Mouse (Mus musculus) cerebellum, adult 2 months (tissue): ENCODE measurements around the gene Hopx. TPM values are rescaled to one million over a fixed set of nuclear protein-coding genes. Genes with fewer than 3 reads are reported as not detected.
"Not testable (repeated sequence)": the region's sequence is repeated elsewhere in the genome, so short reads cannot be mapped to it uniquely, and the experiment has no call there.

Experiments
- DNase-seq, 2 experiments: peaks; one replicate each; pipeline ENCODE4 v3.0.0; 2021
- H3K27ac ChIP-seq: fragments of 200-500 bp; 2 replicates; pipeline ENCODE4 v1.5.1; 2012; ENCODE audit warnings: low read length, control low read depth, inconsistent platforms; ENCODE audit not compliant: insufficient read depth
- H3K27me3 ChIP-seq: fragments of 200-500 bp; 2 replicates; pipeline ENCODE4 v1.6.1; 2012; ENCODE audit warnings: inconsistent platforms, mild to moderate bottlenecking, low read length, moderate library complexity; ENCODE audit not compliant: control insufficient read depth, insufficient read depth
- H3K4me1 ChIP-seq: fragments of 200-500 bp; 2 replicates; pipeline ENCODE4 v1.6.1; 2011; ENCODE audit warnings: low read length; ENCODE audit not compliant: control insufficient read depth, insufficient read depth
- H3K4me3 ChIP-seq: fragments of 200-500 bp; replicated peaks from 2 replicates; pipeline ENCODE3; 2011; ENCODE audit warnings: mild to moderate bottlenecking, low read depth, low read length, control low read depth; ENCODE audit not compliant: insufficient read depth
- CTCF ChIP-seq: fragments of 200-500 bp; IDR thresholded peaks from 2 replicates; pipeline ENCODE4 v1.5.1; 2011; ENCODE audit warnings: low read depth, mild to moderate bottlenecking, control low read depth, low read length, moderate library complexity, borderline replicate concordance; ENCODE audit not compliant: insufficient read depth
- POLR2A ChIP-seq: fragments of 200-500 bp; IDR thresholded peaks from 2 replicates; pipeline ENCODE4 v1.6.1; 2011; ENCODE audit warnings: low read length, control low read depth, borderline replicate concordance; ENCODE audit not compliant: insufficient read depth
- WGBS: fragments of 180-500 bp; shearing (Covaris S2); methylation state at CpG from one replicate; pipeline ENCODE4 v1.1.7; 2018; 5-methylcytosine and 5-hydroxymethylcytosine counted together
- polyA plus RNA-seq: library from polyadenylated mRNA; depleted of rRNA; stranded (reverse); fragments of >200 nt; gene quantifications from 2 replicates; pipeline ENCODE4 v1.2.3, GENCODE M21; 2012

The Hopx gene
- polyA plus RNA-seq, 1 experiment: 238 TPM

DNA sequence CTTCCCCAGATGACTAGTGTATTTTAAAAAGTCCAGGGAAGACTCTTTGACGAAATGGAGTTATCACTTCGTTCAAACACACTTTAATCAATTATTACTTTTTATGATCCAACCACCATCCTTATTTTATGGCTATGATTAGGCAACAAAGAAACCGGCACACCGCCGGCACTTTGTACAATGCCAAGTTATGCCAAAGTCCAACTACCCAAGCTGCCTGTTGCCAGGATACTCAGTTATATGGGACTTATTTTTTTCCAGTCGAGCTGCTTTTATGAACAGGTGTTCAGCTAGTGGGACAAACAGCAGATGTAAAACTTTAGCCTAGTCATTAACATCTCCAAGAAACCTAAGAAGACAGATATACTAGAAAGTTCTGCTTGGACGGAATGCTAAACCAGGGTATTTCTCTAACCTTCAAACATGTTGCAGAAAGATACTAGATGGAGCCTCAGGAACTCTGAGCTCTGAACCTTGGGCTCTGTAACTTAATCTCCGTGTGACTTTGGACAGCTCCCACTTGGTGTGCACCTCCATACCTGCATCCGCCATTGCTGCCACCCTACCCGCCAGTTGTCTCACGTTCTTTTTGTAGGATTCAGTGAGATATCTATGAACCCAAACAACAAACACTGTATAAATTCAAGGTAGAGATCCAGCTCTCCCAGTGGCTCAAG lies 7.6 kb downstream of the Hopx start:
- no peaks in the 10 kb centered on the region for H3K27me3 ChIP-seq
- WGBS: 67% methylated on average over 11 of the region's 11 CpGs
- no peak overlapping the region for H3K27ac ChIP-seq
- H3K4me3 ChIP-seq: no peak overlapping the region
- peaks cover 3% of the 10 kb centered on the region for H3K4me1 ChIP-seq
- no peak for DNase-seq
- TF ChIP-seq POLR2A (no peak), CTCF (no peak)

DNA sequence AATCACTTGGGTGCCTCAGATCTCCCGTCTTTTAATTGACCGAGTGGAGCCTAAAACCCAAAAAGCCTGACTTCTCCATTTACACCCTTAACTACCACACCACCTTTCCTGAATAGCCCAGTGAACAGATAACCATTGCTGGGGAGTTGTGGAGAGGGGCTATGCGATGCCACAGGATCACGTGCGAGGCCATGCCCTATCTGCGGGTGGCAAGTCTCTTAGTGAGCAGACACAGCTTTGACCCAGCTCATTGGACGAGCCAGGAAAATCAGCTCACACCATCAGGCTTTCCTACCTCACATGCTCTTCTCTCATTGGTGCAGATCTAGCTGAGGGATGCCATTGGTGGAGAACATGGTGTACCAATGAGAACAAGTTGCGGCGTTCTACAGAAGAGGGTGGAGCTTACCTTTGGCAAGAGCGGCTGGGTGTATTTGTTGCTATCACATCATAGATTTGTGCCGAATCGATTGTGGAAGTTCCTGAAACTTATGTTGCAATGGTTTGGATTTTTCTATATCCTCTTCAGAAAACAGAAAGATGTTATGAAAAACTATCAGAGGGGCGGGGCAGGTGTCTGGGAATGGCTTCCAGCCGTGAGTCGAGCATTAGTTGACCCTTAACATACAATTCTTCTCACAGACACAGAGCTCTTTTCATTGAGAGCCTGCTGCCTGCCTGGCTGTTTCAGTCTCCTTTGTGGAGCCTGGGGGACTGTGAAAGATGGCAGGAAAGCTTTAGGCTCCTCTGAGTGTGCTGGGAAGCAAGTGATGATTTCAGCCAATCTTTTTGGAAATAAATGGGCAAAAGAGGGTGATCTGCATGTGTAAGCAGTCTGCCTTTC lies 12.2 kb downstream of the Hopx start:
- no peaks in the 10 kb centered on the region for H3K27me3 ChIP-seq
- no peak overlapping the region for H3K4me3 ChIP-seq
- no peak for DNase-seq
- TF ChIP-seq POLR2A: no peak
- no peak for TF ChIP-seq CTCF
- H3K27ac ChIP-seq: no peak overlapping the region
- H3K4me1 ChIP-seq: no peaks in the 10 kb centered on the region
- 67% methylated on average over 15 of the region's 15 CpGs for WGBS

DNA sequence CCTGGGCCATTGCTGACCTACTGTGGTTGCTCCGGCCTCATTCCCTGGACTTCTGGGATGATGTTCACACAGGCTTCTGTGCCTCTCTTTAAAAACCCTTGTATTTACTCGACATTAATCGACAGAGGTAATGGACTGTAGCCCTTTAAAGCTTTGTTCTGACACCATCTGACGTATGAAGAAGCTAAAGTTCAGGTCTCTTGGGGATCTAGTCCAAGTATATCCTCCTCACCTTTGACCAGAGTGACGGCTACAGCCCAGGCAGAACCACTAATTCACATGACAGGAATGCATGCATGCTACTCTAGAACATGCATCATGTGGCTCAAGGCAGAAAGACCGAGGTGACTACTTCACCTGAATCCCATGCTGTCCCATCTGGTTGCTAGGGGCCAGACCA lies 14.2 kb downstream of the Hopx start:
- Histone ChIP-seq H3K4me1 (no peaks in the 10 kb centered on the region), H3K27me3 (no peaks in the 10 kb centered on the region), H3K27ac (no peak overlapping the region), H3K4me3 (no peak overlapping the region)
- 86% methylated on average over 6 of the region's 6 CpGs for WGBS
- no peak for TF ChIP-seq POLR2A
- TF ChIP-seq CTCF: no peak
- DNase-seq: no peak

DNA sequence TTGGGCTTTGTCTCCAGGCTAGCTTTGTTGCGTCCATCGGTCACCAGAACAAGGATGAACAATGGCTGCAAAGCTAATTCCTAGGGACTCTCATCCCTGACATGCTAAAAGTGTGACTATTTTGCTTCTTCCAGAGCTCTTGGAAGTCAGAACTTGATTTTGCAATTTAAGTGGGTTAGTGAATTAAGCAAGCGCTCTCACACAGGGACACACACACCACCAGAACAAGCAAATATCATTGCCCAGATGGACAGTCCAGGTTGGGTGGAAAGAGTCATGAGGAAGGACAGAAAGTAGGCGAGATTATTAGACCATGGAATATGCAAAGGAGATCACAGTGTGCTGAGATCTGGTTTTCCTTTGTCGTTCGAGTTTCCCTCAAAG lies 14.9 kb downstream of the Hopx start:
- Histone ChIP-seq H3K4me1 (no peaks in the 10 kb centered on the region), H3K27me3 (no peaks in the 10 kb centered on the region), H3K4me3 (no peak overlapping the region), H3K27ac (no peak overlapping the region)
- WGBS: 90% methylated on average over 6 of the region's 6 CpGs
- DNase-seq: no peak
- no peak for TF ChIP-seq POLR2A
- TF ChIP-seq CTCF: no peak

DNA sequence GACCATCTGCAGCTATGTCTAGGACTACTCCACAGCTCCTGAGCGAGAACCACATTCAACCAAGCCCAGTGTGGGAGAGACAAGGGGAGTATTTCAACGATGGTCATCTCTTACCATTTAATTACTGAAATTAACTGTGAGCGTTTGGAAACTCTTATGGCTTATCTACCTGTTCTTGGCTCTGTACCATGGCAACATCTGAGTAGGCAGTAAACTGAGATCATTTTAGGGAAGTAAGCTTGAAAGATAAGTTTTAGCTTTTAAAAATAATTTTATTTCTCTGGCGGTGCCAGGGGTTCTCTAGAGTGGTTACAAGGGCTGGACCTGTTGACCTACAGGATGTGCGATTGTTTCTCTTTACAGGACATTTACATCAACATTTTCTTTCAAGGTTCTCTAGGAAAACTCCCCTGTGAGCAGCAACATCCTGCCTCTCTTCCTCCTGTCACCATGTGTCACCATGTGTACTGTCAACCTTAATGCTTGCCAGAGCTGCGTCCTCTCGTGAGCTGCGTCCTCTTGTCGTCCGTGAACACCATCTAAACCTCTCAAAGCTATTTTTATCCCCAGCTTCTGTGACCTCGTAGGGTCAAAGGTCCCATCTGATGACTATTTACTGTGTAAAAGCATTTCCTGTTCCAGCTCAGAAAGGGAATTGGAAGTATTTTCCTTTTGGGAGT lies 15.5 kb downstream of the Hopx start:
- no peak for DNase-seq
- WGBS: 80% methylated on average over 11 of the region's 11 CpGs
- Histone ChIP-seq H3K27ac (no peak overlapping the region), H3K27me3 (no peaks in the 10 kb centered on the region), H3K4me1 (no peaks in the 10 kb centered on the region), H3K4me3 (no peak overlapping the region)
- TF ChIP-seq CTCF (no peak), POLR2A (no peak)

DNA sequence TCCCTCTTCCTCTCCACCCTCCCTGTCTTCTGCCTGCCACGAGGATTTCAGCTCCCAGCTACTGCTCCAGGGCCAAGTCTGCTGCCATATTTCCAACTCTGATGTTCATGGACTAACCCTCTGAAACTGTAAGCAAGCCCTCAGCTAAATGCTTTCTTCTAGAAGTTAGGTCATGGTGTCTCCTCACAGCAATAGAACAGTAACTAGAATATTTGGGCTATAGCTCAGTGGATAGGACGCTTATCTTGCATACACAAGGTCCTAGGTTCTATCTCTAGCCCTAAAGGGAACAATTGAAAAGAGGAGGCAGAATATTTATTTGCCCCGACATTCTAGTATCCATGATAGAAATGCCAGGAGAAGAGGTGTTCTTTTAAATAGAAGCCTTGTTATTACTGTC lies 16.0 kb downstream of the Hopx start:
- H3K27ac ChIP-seq: no peak overlapping the region
- DNase-seq: no peak
- H3K27me3 ChIP-seq: no peaks in the 10 kb centered on the region
- TF ChIP-seq CTCF (no peak), POLR2A (no peak)
- 87% methylated on average over 3 of the region's 3 CpGs for WGBS
- no peaks in the 10 kb centered on the region for H3K4me1 ChIP-seq
- H3K4me3 ChIP-seq: no peak overlapping the region

DNA sequence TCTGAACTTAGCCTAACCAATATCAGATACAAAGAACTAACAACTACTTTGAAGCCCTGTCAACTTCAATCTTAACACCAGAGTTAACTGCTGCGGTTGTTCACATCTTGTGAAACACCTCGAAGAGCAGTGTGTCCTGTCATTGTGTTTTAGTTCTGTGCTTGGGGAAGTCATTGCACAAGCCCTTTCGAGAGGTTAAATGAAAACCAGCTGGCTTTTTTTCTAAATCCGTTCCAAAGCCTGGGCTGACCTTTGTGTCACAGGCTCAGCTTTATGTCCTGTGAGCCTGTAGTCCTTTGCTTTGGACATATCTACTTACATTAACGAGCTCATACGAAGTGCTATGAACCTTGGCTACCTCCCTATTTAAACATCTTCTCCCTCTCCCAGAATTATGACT lies 17.2 kb downstream of the Hopx start:
- TF ChIP-seq POLR2A (no peak), CTCF (no peak)
- Histone ChIP-seq H3K27ac (no peak overlapping the region), H3K27me3 (no peaks in the 10 kb centered on the region), H3K4me3 (no peak overlapping the region), H3K4me1 (no peaks in the 10 kb centered on the region)
- 82% methylated on average over 6 of the region's 6 CpGs for WGBS
- no peak for DNase-seq

DNA sequence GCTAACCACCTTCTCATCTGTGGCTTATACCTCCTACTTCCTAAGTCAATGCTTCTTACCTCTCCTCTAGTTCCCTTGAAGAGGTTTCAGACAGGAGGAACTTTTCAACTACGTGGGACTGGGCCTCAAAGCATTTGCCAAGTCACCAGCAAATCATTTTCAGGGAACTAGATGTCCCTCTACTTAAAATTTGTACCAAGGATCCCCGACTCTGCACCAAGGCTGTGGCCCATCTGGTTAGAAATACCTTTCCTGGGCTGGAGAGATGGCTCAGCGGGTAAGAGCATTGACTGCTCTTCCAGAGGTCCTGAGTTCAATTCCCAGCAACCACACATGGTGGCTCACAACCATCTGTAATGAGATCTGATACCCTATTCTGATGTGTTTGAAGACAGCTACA lies 18.7 kb downstream of the Hopx start:
- WGBS: 88% methylated on average over 3 of the region's 3 CpGs

More for the DNA sequence above, 18.7 kb downstream of the Hopx start:
- not testable (repeated sequence) for DNase-seq, H3K4me3 ChIP-seq, H3K27me3 ChIP-seq, H3K4me1 ChIP-seq, H3K27ac ChIP-seq
